Mouse (Mus musculus) regulatory T cell (primary cell): ENCODE data around the gene Olfr584.

Source experiments
- in situ Hi-C: fragments of 300-600 bp; cut with MboI, MseI; formaldehyde crosslinking; loops from one replicate; pipeline ENCODE4 v1.15.1; 2025; ENCODE audit warnings: high pct_unique_total_duplicates

Gene Olfr584

DNA sequence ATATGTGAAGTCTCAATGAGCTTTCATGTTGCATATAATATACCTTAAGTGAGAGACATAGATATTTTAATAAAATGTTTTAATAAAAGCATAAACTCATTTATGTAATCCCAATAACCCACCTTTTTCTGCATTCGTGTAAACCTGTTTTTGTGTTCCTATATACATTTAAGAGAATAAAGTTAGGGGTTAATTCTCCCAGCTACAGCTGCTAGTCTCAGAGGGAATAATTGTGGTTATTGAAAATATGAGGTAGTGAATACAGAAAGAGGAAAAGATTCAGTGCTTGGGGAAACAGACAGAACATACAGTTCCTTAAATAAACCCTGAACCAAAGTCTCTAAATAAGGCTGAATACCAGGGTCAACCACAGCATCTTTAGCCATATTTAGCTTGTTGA, at the start of gene Olfr584:
TSS of gene Olfr584 (plus strand) at position 301 of the 400 bp plus-strand sequence.
- in situ Hi-C loops: no loop called here

DNA sequence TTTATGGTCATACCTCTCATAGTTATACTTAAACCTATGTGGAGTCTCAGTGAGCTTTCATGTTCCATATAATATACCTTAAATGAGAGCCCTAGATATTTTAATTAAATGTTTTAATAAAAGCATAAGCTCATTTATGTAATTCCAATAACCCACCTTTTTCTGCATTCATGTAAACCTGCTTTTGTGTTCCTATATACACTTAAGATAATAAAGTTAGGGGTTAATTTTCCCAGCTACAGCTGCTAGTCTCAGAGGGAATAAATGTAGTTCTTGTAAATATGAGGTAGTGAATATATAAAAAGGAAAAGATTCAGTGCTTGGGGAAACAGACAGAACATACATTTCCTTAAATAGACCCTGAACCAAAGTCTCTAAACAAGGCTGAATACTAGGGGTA, 44.0 kb upstream of the Olfr584 start, which contains the start of gene Olfr582:
TSS of gene Olfr582 (plus strand) at position 301 of the 400 bp plus-strand sequence.
- in situ Hi-C loops: no loop called here

DNA sequence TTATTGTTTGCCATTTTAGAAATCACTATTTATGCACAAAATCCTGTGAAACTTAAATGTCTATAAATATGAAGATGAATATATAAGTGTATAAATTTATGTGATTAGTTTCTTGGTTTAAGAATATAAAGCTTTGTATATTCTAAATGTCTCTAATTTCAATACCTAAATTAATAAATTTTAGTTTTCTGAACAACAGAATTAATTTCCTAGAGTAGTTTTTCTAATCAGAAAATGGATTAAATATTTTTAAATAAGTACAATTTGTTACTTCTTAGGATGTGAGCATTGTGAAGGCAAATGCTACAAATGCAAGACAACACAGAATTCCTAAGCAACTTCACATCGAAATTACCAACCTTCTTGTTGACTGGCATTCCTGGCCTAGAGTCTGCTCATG, 30.7 kb upstream of the Olfr584 start, which contains the start of gene Olfr583:
TSS of gene Olfr583 (plus strand) at position 301 of the 400 bp plus-strand sequence.
- in situ Hi-C loops: no loop called here

GRCm38 (mm10) chr7:103097420-103097819, 15.7 kb downstream of the Olfr584 start, which contains the start of gene Olfr585:
Gene Olfr585, plus strand, starts transcription at chr7:103097720.
- in situ Hi-C loops: no loop called here

DNA sequence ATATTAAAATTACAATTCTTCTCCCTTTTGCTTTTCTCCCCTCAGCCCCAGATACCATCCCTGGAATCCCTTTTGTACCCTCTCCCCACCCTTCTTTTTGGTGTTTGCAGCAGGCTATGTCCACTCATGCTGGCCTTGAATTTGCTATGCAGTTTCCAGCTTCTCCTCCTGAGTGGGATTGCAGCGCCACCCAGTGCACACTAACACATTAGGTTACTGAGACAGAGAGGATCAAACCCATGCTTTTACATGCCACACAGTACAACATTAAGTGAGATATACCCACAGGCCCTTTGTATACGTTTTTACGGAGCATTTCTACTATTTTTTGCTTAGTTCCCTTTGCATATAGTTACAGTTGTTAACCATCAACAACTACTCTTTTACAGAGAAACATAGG, 37.7 kb downstream of the Olfr584 start:
- in situ Hi-C loops: no loop called here

- in situ Hi-C loops: no loop called here
These were observed 43.9 kb downstream of the Olfr584 start, which contains the start of gene Olfr586 for GRCm38 (mm10) chr7:103125538-103125937. Gene Olfr586, minus strand, starts transcription at chr7:103125638.
